Mouse (Mus musculus) midbrain, embryonic 13.5 days (tissue): ENCODE data around the gene Dlgap1. TPM values are rescaled to one million over a fixed set of nuclear protein-coding genes. Genes with fewer than 3 reads are reported as not detected.

Source experiments
- ATAC-seq: fragments of 200-750 bp; cut with Nextera tagmentation; 2 replicates; pipeline ENCODE4 v1.8.0; 2017; ENCODE audit warnings: mild to moderate bottlenecking, moderate TSS enrichment, moderate library complexity
- H3K27ac ChIP-seq: fragments of 300-500 bp; sonication (generic); 2 replicates; pipeline ENCODE4 v1.5.1; 2015; ENCODE audit warnings: inconsistent platforms, mild to moderate bottlenecking, moderate library complexity
- H3K27me3 ChIP-seq: fragments of 300-500 bp; sonication (generic); 2 replicates; pipeline ENCODE4 v1.6.1; 2015; ENCODE audit warnings: mild to moderate bottlenecking, inconsistent platforms
- H3K36me3 ChIP-seq: fragments of 300-500 bp; sonication (generic); 2 replicates; pipeline ENCODE4 v1.6.1; 2015; ENCODE audit warnings: mild to moderate bottlenecking, inconsistent platforms
- H3K4me1 ChIP-seq: fragments of 300-500 bp; sonication (generic); replicated peaks from 2 replicates; pipeline ENCODE4 v1.6.1; 2015; ENCODE audit warnings: inconsistent platforms
- H3K4me2 ChIP-seq: fragments of 300-500 bp; sonication (generic); replicated peaks from 2 replicates; pipeline ENCODE4 v1.6.1; 2015; ENCODE audit warnings: moderate library complexity, mild to moderate bottlenecking, inconsistent platforms
- H3K4me3 ChIP-seq: fragments of 300-500 bp; sonication (generic); replicated peaks from 2 replicates; pipeline ENCODE4 v1.5.1; 2015; ENCODE audit warnings: mild to moderate bottlenecking, inconsistent platforms
- H3K9ac ChIP-seq: fragments of 300-500 bp; sonication (generic); replicated peaks from 2 replicates; pipeline ENCODE4 v1.6.1; 2015; ENCODE audit warnings: mild to moderate bottlenecking, inconsistent platforms
- H3K9me3 ChIP-seq: fragments of 300-500 bp; sonication (generic); 2 replicates; pipeline ENCODE4 v1.6.1; 2016; ENCODE audit warnings: mild to moderate bottlenecking, inconsistent platforms
- WGBS: fragments of 180-500 bp; shearing (Covaris S2); methylation state at CpG from one replicate; pipeline ENCODE4 v1.1.7; 2015; 5-methylcytosine and 5-hydroxymethylcytosine counted together
- polyA plus RNA-seq: library from polyadenylated mRNA; unstranded; fragments of >200 nt; fragmentation: Nextera tagmentation; extraction: Ambion mirVana; gene quantifications from 2 replicates; pipeline ENCODE4 v1.2.1, GENCODE M21; 2015

Dlgap1 gene
- polyA plus RNA-seq, 1 experiment from 2014 or later: 10.1 TPM

GRCm38 (mm10) chr17:70377020-70377419 lies 408.1 kb downstream of the Dlgap1 start:
- Histone ChIP-seq H3K27ac (no peak overlapping the region), H3K4me2 (no peak overlapping the region), H3K4me1 (no peaks in the 10 kb centered on the region), H3K4me3 (no peak overlapping the region), H3K9ac (no peak overlapping the region), H3K36me3 (no peaks in the 10 kb centered on the region), H3K27me3 (no peaks in the 10 kb centered on the region), H3K9me3 (no peaks in the 10 kb centered on the region)
- 76% methylated on average over 4 of the region's 4 CpGs for WGBS
- peak; percentile 50; the same call in 1 of the 2 replicates for ATAC-seq

DNA sequence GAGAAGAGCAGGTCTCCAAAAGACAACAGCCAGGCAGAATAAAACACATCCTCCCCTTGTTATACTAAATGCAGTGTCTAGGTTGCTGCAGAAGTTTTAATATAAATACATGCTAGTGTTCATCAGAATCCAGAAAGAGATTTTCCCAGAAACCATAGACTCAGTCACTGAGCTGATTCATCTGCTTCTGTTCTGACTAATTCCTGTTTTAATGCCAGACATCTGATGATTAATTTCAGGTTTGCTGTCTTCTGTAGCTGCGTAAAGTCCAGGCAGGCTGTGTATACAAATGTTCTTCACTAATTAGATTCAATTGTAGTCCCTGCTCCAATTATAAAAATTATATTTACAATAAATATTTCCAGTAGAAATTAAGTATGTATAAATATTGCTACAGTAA lies 419.6 kb downstream of the Dlgap1 start:
- no peak overlapping the region for H3K9ac ChIP-seq
- WGBS: 96% methylated on average over 1 of the region's 1 CpGs
- H3K36me3 ChIP-seq: no peaks in the 10 kb centered on the region
- H3K4me1 ChIP-seq: no peaks in the 10 kb centered on the region
- H3K9me3 ChIP-seq: no peaks in the 10 kb centered on the region; the same call in 1 of the 2 replicates
- H3K27ac ChIP-seq: no peak overlapping the region
- no peaks in the 10 kb centered on the region for H3K27me3 ChIP-seq
- H3K4me3 ChIP-seq: no peak overlapping the region
- no peak overlapping the region for H3K4me2 ChIP-seq
- ATAC-seq: no peak

DNA sequence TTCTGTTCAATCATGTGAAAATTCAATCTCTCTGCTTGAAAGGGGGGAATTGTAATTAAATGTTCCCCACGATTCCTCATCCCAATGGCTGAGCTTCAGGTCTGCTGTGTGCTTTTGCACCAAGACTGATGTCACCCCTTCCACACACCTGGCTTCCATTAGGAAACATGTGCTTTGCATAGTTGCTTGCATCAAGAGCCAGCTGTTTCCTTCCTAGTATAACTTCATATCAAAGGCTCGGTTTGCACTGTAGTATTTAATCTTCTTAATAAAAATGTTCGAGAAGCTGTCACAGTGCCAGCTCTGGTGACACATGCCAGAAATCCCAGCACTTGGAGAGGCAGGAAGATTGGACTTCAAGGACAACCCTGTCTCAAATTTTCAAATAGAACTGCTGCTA lies 428.3 kb downstream of the Dlgap1 start:
- no peak for ATAC-seq
- 43% methylated on average over 3 of the region's 3 CpGs for WGBS

DNA sequence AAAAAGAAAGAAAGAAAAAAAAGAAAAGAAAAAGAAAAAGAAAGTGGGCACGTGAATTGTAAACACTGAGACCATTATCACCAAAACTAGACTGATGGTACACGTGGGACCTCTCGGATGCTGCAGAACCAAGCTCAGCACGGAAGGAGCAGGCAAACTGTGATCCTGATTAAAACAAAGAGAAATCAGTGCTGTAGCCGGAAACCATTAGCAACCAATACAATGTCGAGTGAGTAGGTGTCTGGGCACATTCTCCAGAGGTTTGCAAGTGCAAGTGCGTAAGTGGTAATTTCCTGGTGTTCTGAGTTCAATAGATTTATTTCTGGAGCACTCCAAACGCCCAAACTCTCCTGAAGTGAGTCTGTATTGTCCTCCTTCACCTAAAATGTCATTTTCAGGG lies 428.8 kb downstream of the Dlgap1 start:
- whole genome bisulfite sequencing: 71% methylated on average over 8 of the region's 8 CpGs
- no peak for ATAC-seq
- no peak overlapping the region for H3K4me2 ChIP-seq
- H3K4me1 ChIP-seq: 0 out of 2 replicates have a peak, but pooled peaks cover 9% of the 10 kb centered on the region
- H3K36me3 ChIP-seq: no peaks in the 10 kb centered on the region
- no peaks in the 10 kb centered on the region for H3K9me3 ChIP-seq
- no peaks in the 10 kb centered on the region for H3K27me3 ChIP-seq
- H3K27ac ChIP-seq: no peak overlapping the region
- no peak overlapping the region for H3K4me3 ChIP-seq
- no peak overlapping the region for H3K9ac ChIP-seq

More for the DNA sequence above, 428.3 kb downstream of the Dlgap1 start:
- Histone ChIP-seq H3K9ac (no peak overlapping the region), H3K4me3 (no peak overlapping the region), H3K27ac (no peak overlapping the region), H3K36me3 (no peaks in the 10 kb centered on the region), H3K4me1 (0 out of 2 replicates have a peak, but pooled peaks cover 9% of the 10 kb centered on the region), H3K27me3 (no peaks in the 10 kb centered on the region), H3K4me2 (no peak overlapping the region), H3K9me3 (no peaks in the 10 kb centered on the region)

- H3K27ac ChIP-seq: no peak overlapping the region
- no peaks in the 10 kb centered on the region for H3K27me3 ChIP-seq
- H3K9me3 ChIP-seq: no peaks in the 10 kb centered on the region
- no peak overlapping the region for H3K4me2 ChIP-seq
- H3K36me3 ChIP-seq: no peaks in the 10 kb centered on the region
- H3K4me1 ChIP-seq: peaks cover 13% of the 10 kb centered on the region
- H3K9ac ChIP-seq: no peak overlapping the region
- no peak for ATAC-seq
- WGBS: 78% methylated on average over 2 of the region's 2 CpGs
- H3K4me3 ChIP-seq: no peak overlapping the region
These were observed 433.0 kb downstream of the Dlgap1 start for GRCm38 (mm10) chr17:70401909-70402308.

DNA sequence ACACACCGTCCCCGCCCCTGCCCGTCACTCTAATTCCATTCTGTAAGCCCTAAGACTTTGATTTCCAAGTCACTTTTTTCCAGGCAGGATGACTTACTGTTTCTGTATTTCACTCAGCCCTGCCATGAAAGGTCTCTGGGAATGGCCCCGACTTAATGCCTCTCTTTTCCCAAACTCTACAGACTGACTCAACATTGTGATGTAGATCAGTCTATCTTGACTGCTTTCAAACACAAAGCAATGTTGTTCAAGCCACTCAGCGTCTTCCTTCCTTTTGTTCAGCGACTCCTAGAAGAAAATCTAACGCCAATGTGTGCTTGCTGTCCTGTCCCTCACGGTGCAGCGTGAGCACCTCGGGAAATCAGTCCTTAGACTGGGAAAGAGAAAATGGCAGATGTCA lies 434.9 kb downstream of the Dlgap1 start:
- no peak for ATAC-seq
- H3K4me3 ChIP-seq: no peak overlapping the region
- no peak overlapping the region for H3K27ac ChIP-seq
- H3K27me3 ChIP-seq: no peaks in the 10 kb centered on the region
- no peak overlapping the region for H3K4me2 ChIP-seq
- no peaks in the 10 kb centered on the region for H3K9me3 ChIP-seq
- H3K36me3 ChIP-seq: no peaks in the 10 kb centered on the region
- H3K4me1 ChIP-seq: peaks cover 6% of the 10 kb centered on the region
- H3K9ac ChIP-seq: no peak overlapping the region
- WGBS: 16% methylated on average over 10 of the region's 10 CpGs

DNA sequence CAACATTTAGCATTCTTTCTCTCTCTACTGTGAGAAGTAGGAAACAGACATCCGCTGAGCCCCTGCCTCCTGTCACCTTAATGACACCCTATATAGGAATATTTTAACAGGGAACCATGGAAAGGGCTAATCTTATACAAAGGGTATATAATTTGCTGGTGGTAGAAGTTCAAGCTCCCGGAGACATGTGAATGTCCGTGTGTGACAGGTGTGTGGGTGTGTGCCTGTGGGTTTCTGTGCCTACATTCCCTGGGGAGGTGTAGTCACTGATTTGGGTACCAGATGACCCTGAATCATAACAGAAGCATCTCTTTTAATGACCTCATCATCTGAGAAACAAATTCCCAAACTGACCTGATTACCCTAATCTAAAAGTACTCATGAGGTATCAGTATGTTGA lies 445.3 kb downstream of the Dlgap1 start:
- H3K27me3 ChIP-seq: no peaks in the 10 kb centered on the region
- no peak overlapping the region for H3K4me2 ChIP-seq
- no peak for ATAC-seq
- WGBS: 90% methylated on average over 3 of the region's 3 CpGs
- H3K27ac ChIP-seq: no peak overlapping the region
- no peaks in the 10 kb centered on the region; the same call in 1 of the 2 replicates for H3K4me1 ChIP-seq
- no peaks in the 10 kb centered on the region for H3K36me3 ChIP-seq
- H3K9me3 ChIP-seq: no peaks in the 10 kb centered on the region
- H3K9ac ChIP-seq: no peak overlapping the region
- H3K4me3 ChIP-seq: no peak overlapping the region

GRCm38 (mm10) chr17:70427866-70428265 lies 459.0 kb downstream of the Dlgap1 start:
- Histone ChIP-seq H3K4me2 (no peak overlapping the region), H3K27ac (no peak overlapping the region), H3K4me3 (no peak overlapping the region), H3K27me3 (no peaks in the 10 kb centered on the region), H3K4me1 (no peaks in the 10 kb centered on the region), H3K9me3 (no peaks in the 10 kb centered on the region), H3K9ac (no peak overlapping the region), H3K36me3 (no peaks in the 10 kb centered on the region)
- no peak for ATAC-seq
- 91% methylated on average over 9 of the region's 9 CpGs for WGBS

DNA sequence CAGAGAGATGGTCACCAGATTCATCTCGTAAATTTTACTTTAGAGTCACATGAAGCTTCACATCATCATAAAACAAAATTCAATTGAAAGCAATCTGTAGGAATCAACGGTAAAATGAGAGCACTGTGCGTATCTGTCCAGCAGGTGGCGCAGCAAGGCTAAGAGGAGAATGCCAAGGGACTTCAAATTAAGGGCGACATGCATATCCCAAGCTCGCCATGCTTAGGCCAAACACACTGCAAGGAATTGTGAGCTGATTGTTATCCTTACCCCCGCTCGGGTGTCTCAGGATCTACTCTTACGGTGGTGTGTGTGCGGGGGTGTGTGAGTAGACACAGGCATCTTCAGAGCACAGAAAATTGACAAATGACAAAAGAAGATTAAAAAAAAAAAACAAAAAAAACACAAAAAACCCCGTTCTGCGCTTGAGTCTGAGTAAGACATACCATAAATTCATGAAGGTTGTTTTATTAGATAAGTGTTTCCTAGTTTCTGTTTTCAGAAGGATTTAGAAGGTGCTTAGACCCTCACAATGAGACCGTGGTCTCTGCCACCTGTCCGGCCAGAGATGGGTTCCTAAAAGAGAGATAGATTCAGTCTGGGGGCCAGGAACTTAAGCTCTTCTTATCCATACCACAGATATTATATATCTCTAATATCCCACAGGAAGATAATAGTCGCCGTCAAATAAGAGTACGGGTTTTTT lies 461.0 kb downstream of the Dlgap1 start:
- Histone ChIP-seq H3K4me3 (peak overlapping the region; percentile 10), H3K27me3 (no peaks in the 10 kb centered on the region), H3K9me3 (no peaks in the 10 kb centered on the region), H3K9ac (peak overlapping the region; percentile 34; the same call in 1 of the 2 replicates), H3K27ac (no peak overlapping the region), H3K36me3 (no peaks in the 10 kb centered on the region), H3K4me1 (no peaks in the 10 kb centered on the region), H3K4me2 (peak overlapping the region; percentile 36)
- ATAC-seq: peak; percentile 93
- WGBS: 17% methylated on average over 17 of the region's 17 CpGs

- Histone ChIP-seq H3K27ac (no peak overlapping the region), H3K36me3 (no peaks in the 10 kb centered on the region), H3K27me3 (no peaks in the 10 kb centered on the region), H3K4me2 (peak overlapping the region; percentile 36), H3K4me3 (no peak overlapping the region), H3K9me3 (no peaks in the 10 kb centered on the region), H3K9ac (no peak overlapping the region), H3K4me1 (no peaks in the 10 kb centered on the region)
- no peak for ATAC-seq
- 16% methylated on average over 5 of the region's 5 CpGs for WGBS
These were observed 461.5 kb downstream of the Dlgap1 start for GRCm38 (mm10) chr17:70430452-70430787.

- 79% methylated on average over 5 of the region's 5 CpGs for WGBS
- no peak for ATAC-seq
- H3K27ac ChIP-seq: no peak overlapping the region
These were observed 464.0 kb downstream of the Dlgap1 start for GRCm38 (mm10) chr17:70432834-70433233.

DNA sequence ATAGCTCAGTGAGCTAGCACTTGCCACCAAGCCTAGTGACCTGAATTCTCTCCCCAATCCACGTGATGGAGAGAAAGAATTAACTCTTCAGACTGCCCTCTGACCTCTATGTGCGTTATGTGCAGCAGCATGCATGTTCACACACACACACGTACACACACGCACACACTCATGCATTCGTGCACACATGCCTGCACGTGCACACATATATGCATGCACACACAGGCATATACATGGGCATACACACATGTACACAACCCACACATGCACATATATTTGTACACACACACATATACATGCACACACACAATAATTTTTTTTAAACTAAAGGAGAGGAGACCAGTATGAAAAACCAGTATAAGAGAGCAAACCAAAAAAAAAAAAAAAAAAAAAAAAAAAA lies 465.7 kb downstream of the Dlgap1 start:
- Histone ChIP-seq H3K27me3 (no peaks in the 10 kb centered on the region), H3K27ac (no peak overlapping the region), H3K4me1 (no peaks in the 10 kb centered on the region), H3K9me3 (no peaks in the 10 kb centered on the region), H3K4me3 (no peak overlapping the region), H3K36me3 (no peaks in the 10 kb centered on the region), H3K4me2 (no peak overlapping the region), H3K9ac (no peak overlapping the region)
- ATAC-seq: no peak
- WGBS: 88% methylated on average over 6 of the region's 6 CpGs

More at GRCm38 (mm10) chr17:70432834-70433233, 464.0 kb downstream of the Dlgap1 start:
- Histone ChIP-seq H3K4me1 (no peaks in the 10 kb centered on the region), H3K9ac (no peak overlapping the region), H3K27me3 (no peaks in the 10 kb centered on the region), H3K4me3 (no peak overlapping the region), H3K4me2 (no peak overlapping the region), H3K36me3 (no peaks in the 10 kb centered on the region), H3K9me3 (no peaks in the 10 kb centered on the region)

DNA sequence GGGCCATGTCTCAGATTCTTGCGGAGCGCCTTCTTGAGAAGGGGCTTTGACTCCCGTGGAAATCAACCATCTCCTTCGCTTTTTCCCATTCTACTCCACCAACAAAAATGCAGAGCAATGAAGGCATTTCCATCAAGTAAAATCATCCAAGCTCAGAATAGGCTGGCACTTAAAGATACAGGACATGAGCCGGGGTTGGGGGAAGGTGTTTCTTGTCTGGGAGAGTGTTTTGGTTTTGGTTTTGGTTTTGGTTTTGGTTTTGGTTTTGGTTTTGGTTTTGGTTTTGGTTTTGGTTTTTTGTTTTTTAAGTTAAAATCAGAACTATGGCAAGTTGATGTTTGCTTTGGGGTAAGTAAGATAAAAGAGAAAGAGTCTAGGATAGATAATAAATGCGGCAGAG lies 466.7 kb downstream of the Dlgap1 start:
- ATAC-seq: no peak
- H3K36me3 ChIP-seq: no peaks in the 10 kb centered on the region
- H3K27me3 ChIP-seq: no peaks in the 10 kb centered on the region
- H3K9ac ChIP-seq: no peak overlapping the region
- WGBS: 88% methylated on average over 6 of the region's 6 CpGs
- H3K27ac ChIP-seq: no peak overlapping the region
- H3K4me2 ChIP-seq: no peak overlapping the region
- no peaks in the 10 kb centered on the region for H3K9me3 ChIP-seq
- H3K4me1 ChIP-seq: no peaks in the 10 kb centered on the region
- H3K4me3 ChIP-seq: no peak overlapping the region
